Comparison of ENCODE assay signal across 30 mouse cellular contexts in the genomic region with DNA sequence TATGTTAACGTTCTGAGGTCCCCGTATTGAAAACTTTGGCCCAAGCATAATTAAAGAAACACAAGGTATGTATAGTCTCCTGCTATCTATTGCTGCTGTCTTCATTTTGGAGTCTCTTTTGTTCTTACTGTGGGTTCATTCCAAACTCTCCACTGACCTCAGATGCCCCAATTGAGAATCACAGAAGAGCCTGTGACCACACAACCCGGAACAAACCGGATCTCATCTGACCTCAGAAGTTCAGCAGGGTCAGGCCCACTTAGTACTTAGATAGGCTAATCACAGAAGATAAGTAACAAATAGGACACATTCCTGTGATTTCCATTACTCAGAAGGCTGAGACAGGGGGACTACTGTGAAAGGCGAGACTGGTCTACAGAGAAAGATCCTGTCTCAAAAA. TPM values are rescaled to one million over a fixed set of nuclear protein-coding genes. Genes with fewer than 3 reads are reported as not detected.
DNase-seq lines count a peak whose midpoint lies in the region; ATAC-seq lines count a peak whose summit lies in the region.
"Had no signal": no experiment of that assay in that cellular context is flagged by ENCODE, and none has a peak within 500 bp of the region (broad histone marks: within the 10 kb centered on the region; RNA-seq: fewer than 3 reads in every experiment).

No protein-coding gene starts in this region.

- no peak overlapping the region for H3K9ac ChIP-seq in heart, embryonic 13.5 days
- H3K9ac ChIP-seq: forebrain, embryonic 13.5 days; midbrain, embryonic 12.5 days; neural tube, embryonic 12.5 days had no signal

- H3K27ac ChIP-seq in heart, embryonic 13.5 days (replicated peaks) = no peak overlapping the region
- H3K27ac ChIP-seq: forebrain, embryonic 13.5 days; midbrain, embryonic 12.5 days; neural tube, embryonic 12.5 days had no signal

- H3K4me1 ChIP-seq in heart, embryonic 13.5 days = peaks cover 58% of the 10 kb centered on the region
- H3K4me1 ChIP-seq: forebrain, embryonic 13.5 days; midbrain, embryonic 12.5 days; neural tube, embryonic 12.5 days had no signal

- no peaks in the 10 kb centered on the region for H3K27me3 ChIP-seq in heart, embryonic 13.5 days (replicated peaks)
- H3K27me3 ChIP-seq: CH12.LX; forebrain, embryonic 13.5 days; heart, embryonic 12.5 days; megakaryocyte, embryonic 14.5 days; midbrain, embryonic 12.5 days; neural tube, embryonic 12.5 days had no signal

- H3K4me3 ChIP-seq in heart, embryonic 13.5 days = no peak overlapping the region
- H3K4me3 ChIP-seq: forebrain, embryonic 13.5 days; heart, embryonic 12.5 days; megakaryocyte, embryonic 14.5 days; midbrain, embryonic 12.5 days; myocyte; neural tube, embryonic 12.5 days had no signal

- 27% methylated on average over 5 of the region's 5 CpGs for WGBS in heart, embryonic 13.5 days

- intact Hi-C loops in heart, postnatal 25 days (cut with DNase I) = no loop called here

- no peaks in the 10 kb centered on the region for H3K9me3 ChIP-seq in heart, embryonic 13.5 days
- H3K9me3 ChIP-seq: forebrain, embryonic 13.5 days; heart, embryonic 12.5 days; megakaryocyte, embryonic 14.5 days; midbrain, embryonic 12.5 days; neural tube, embryonic 12.5 days had no signal

- DNase-seq in embryo, embryonic 10 days (ENCODE audit: low spot score) = peak; percentile 28
- no peak for DNase-seq in embryo, embryonic 11 days
- DNase-seq in heart, postnatal 25 days (ENCODE audit: low spot score) = no peak
- peak; percentile 56 for DNase-seq in Muller cell, postnatal 12 days (ENCODE audit: inconsistent ontology term)
- DNase-seq in cerebellum, postnatal 4 days (ENCODE audit: low spot score in 2 of 2) = no peak
- DNase-seq: adrenal gland, adult 8-10 months; cerebellum, adult 8-10 months; cerebellum, postnatal 25 days; gastrocnemius, postnatal 10 days; heart, postnatal 14 days; kidney, adult 8-10 months; kidney, postnatal 14 days; layer of hippocampus, adult 9-11 months; liver; lung, postnatal 36 days had no signal

- ATAC-seq in heart, embryonic 13.5 days (ENCODE audit: extremely low read depth, insufficient number of reproducible peaks, low FRiP score, low TSS enrichment) = no peak
- peak; percentile 52 for ATAC-seq in granulocyte monocyte progenitor cell, adult 5-6 weeks (replicated peaks; ENCODE audit: poor library complexity, severe bottlenecking)
- ATAC-seq: forebrain, embryonic 13.5 days; hindbrain, embryonic 16.5 days; intestine, embryonic 16.5 days had no signal

- H3K4me2 ChIP-seq in heart, embryonic 13.5 days = 0 out of 2 replicates have a peak overlapping the region, but pooled peaks have one; percentile 27
- H3K4me2 ChIP-seq: forebrain, embryonic 13.5 days; midbrain, embryonic 12.5 days; neural tube, embryonic 12.5 days had no signal

- no peaks in the 10 kb centered on the region for H3K36me3 ChIP-seq in heart, embryonic 13.5 days
- H3K36me3 ChIP-seq: heart, embryonic 12.5 days; midbrain, embryonic 12.5 days; neural tube, embryonic 12.5 days had no signal

RNA-seq across cellular contexts. Expression of a gene that starts 6.4 kb away (rescaled TPM):
- 0.31 and 0.57 TPM in 2 replicates for polyA plus RNA-seq in heart, embryonic 13.5 days (2015; fragmentation: Nextera tagmentation; extraction: Ambion mirVana)
- under 1 TPM; 0.44 to 0.53 TPM for total RNA-seq in heart, postnatal 25 days (2021)
- total RNA-seq in granulocyte monocyte progenitor cell, adult 5-6 weeks (2014; fragmentation: Nextera tagmentation) = 0.92 TPM in 1 of 2 replicates, not detected in the other
- total RNA-seq in granulocyte monocyte progenitor cell, adult 5-6 weeks (2017) = not detected in 2 replicates
- total RNA-seq: CH12.LX; ES-E14; left cerebral cortex, postnatal 14 days; midbrain, postnatal 0 days had no signal
- polyA plus RNA-seq: forebrain, embryonic 13.5 days; hindbrain, embryonic 16.5 days; limb, embryonic 11.5 days; neural tube, embryonic 12.5 days had no signal

RNA-seq across cellular contexts. Expression of a gene that starts 13.6 kb away (rescaled TPM):
- polyA plus RNA-seq in heart, embryonic 13.5 days (2015; fragmentation: Nextera tagmentation; extraction: Ambion mirVana) = 35.0 and 37.1 TPM in 2 replicates
- 10 to 100 TPM; 64.0 to 70.1 TPM for total RNA-seq in heart, postnatal 25 days (2021)
- 59.3 and 60.5 TPM in 2 replicates for total RNA-seq in granulocyte monocyte progenitor cell, adult 5-6 weeks (2014; fragmentation: Nextera tagmentation)
- total RNA-seq in granulocyte monocyte progenitor cell, adult 5-6 weeks (2017) = 55.8 TPM in 2 replicates

Comparison
In these comparisons a context has a peak if more than half of its experiments do, and no peak if none do; other contexts are left out.
1. DNase-seq: peak in embryo, embryonic 10 days (single experiment) and Muller cell, postnatal 12 days (single experiment); none in embryo, embryonic 11 days (single experiment), heart, postnatal 25 days (single experiment) and cerebellum, postnatal 4 days (0 of 2).